Mouse (Mus musculus) lung, embryonic 15.5 days (tissue): Measurements from ENCODE around the gene Gm26566. TPM values are rescaled to one million over a fixed set of nuclear protein-coding genes. Genes with fewer than 3 reads are reported as not detected.
A peak's percentile ranks its signal among the peaks of the same experiment; 100 is the strongest.

Experiments used
- ATAC-seq: fragments of 200-750 bp; cut with Nextera tagmentation; 2 replicates; pipeline ENCODE4 v1.8.0; 2017; ENCODE audit warnings: moderate number of reproducible peaks, borderline replicate concordance; ENCODE audit not compliant: low FRiP score, low TSS enrichment; ENCODE audit errors: extremely low read depth
- H3K27ac ChIP-seq: fragments of 300-500 bp; sonication (generic); 2 replicates; pipeline ENCODE4 v1.5.1; 2015; ENCODE audit warnings: moderate library complexity, mild to moderate bottlenecking, inconsistent platforms
- H3K27me3 ChIP-seq: fragments of 300-500 bp; sonication (generic); 2 replicates; pipeline ENCODE4 v1.6.1; 2015; ENCODE audit warnings: inconsistent platforms
- H3K36me3 ChIP-seq: fragments of 300-500 bp; sonication (generic); 2 replicates; pipeline ENCODE4 v1.6.1; 2015; ENCODE audit warnings: inconsistent platforms
- H3K4me1 ChIP-seq: fragments of 300-500 bp; sonication (generic); 2 replicates; pipeline ENCODE4 v1.6.1; 2015; ENCODE audit warnings: inconsistent platforms
- H3K4me2 ChIP-seq: fragments of 300-500 bp; sonication (generic); 2 replicates; pipeline ENCODE4 v1.6.1; 2015; ENCODE audit warnings: inconsistent platforms, mild to moderate bottlenecking, moderate library complexity
- H3K4me3 ChIP-seq: fragments of 300-500 bp; sonication (generic); 2 replicates; pipeline ENCODE4 v1.5.1; 2015; ENCODE audit warnings: mild to moderate bottlenecking, inconsistent platforms
- H3K9ac ChIP-seq: fragments of 300-500 bp; sonication (generic); 2 replicates; pipeline ENCODE4 v1.6.1; 2015; ENCODE audit warnings: inconsistent platforms
- H3K9me3 ChIP-seq: fragments of 300-500 bp; sonication (generic); 2 replicates; pipeline ENCODE4 v1.6.1; 2016; ENCODE audit warnings: inconsistent platforms
- whole genome bisulfite sequencing: fragments of 180-500 bp; shearing (Covaris S2); methylation state at CpG from one replicate; pipeline ENCODE4 v1.1.7; 2015; 5-methylcytosine and 5-hydroxymethylcytosine counted together
- polyA plus RNA-seq: library from polyadenylated mRNA; unstranded; fragments of >200 nt; fragmentation: Nextera tagmentation; extraction: Ambion mirVana; gene quantifications from 2 replicates; pipeline ENCODE4 v1.2.1, GENCODE M21; 2015

Gene Gm26566
- polyA plus RNA-seq, 1 experiment from 2014 or later, result 1.7 TPM

GRCm38 (mm10) chr4:88698781-88699180, 22.8 kb upstream of the Gm26566 start:
- WGBS, result 77% methylated on average over 5 of the region's 5 CpGs
- H3K9ac ChIP-seq, result no peak overlapping the region
- H3K9me3 ChIP-seq, result no peaks in the 10 kb centered on the region
- H3K4me1 ChIP-seq, result no peaks in the 10 kb centered on the region
- H3K36me3 ChIP-seq, result no peaks in the 10 kb centered on the region
- no peak for ATAC-seq
- H3K4me2 ChIP-seq, result no peak overlapping the region
- no peak overlapping the region for H3K27ac ChIP-seq
- H3K4me3 ChIP-seq, result no peak overlapping the region
- no peaks in the 10 kb centered on the region; the same call in 1 of the 2 replicates for H3K27me3 ChIP-seq

GRCm38 (mm10) chr4:88699301-88699700, 22.3 kb upstream of the Gm26566 start:
- Histone ChIP-seq H3K9me3 (no peaks in the 10 kb centered on the region), H3K9ac (no peak overlapping the region), H3K4me2 (no peak overlapping the region), H3K4me1 (no peaks in the 10 kb centered on the region), H3K4me3 (no peak overlapping the region), H3K27me3 (no peaks in the 10 kb centered on the region; the same call in 1 of the 2 replicates), H3K36me3 (no peaks in the 10 kb centered on the region), H3K27ac (no peak overlapping the region)
- no peak for ATAC-seq
- 87% methylated on average over 1 of the region's 1 CpGs for WGBS

GRCm38 (mm10) chr4:88705924-88706323, 15.7 kb upstream of the Gm26566 start:
- no peak overlapping the region for H3K4me2 ChIP-seq
- no peaks in the 10 kb centered on the region for H3K9me3 ChIP-seq
- H3K27me3 ChIP-seq, result no peaks in the 10 kb centered on the region
- H3K36me3 ChIP-seq, result no peaks in the 10 kb centered on the region
- H3K4me3 ChIP-seq, result no peak overlapping the region
- WGBS, result 38% methylated on average over 3 of the region's 3 CpGs
- H3K9ac ChIP-seq, result no peak overlapping the region
- no peak for ATAC-seq
- no peak overlapping the region for H3K27ac ChIP-seq
- no peaks in the 10 kb centered on the region for H3K4me1 ChIP-seq

GRCm38 (mm10) chr4:88707128-88707826, 14.3 kb upstream of the Gm26566 start:
- Histone ChIP-seq H3K36me3 (no peaks in the 10 kb centered on the region), H3K4me2 (no peak overlapping the region), H3K9ac (no peak overlapping the region), H3K27me3 (no peaks in the 10 kb centered on the region), H3K4me1 (no peaks in the 10 kb centered on the region), H3K9me3 (no peaks in the 10 kb centered on the region), H3K4me3 (no peak overlapping the region), H3K27ac (no peak overlapping the region)
- 89% methylated on average over 1 of the region's 1 CpGs for WGBS
- no peak for ATAC-seq

GRCm38 (mm10) chr4:88714281-88714680, 7.3 kb upstream of the Gm26566 start:
- WGBS, result 64% methylated on average over 1 of the region's 1 CpGs
- H3K9ac ChIP-seq, result no peak overlapping the region
- no peak overlapping the region for H3K4me3 ChIP-seq
- H3K27ac ChIP-seq, result no peak overlapping the region
- ATAC-seq, result no peak
- peaks cover 31% of the 10 kb centered on the region for H3K36me3 ChIP-seq
- no peaks in the 10 kb centered on the region for H3K27me3 ChIP-seq
- peaks cover 14% of the 10 kb centered on the region for H3K4me1 ChIP-seq
- no peak overlapping the region for H3K4me2 ChIP-seq
- no peaks in the 10 kb centered on the region for H3K9me3 ChIP-seq

GRCm38 (mm10) chr4:88715059-88715458, 6.5 kb upstream of the Gm26566 start:
- H3K27ac ChIP-seq, result no peak overlapping the region
- H3K27me3 ChIP-seq, result no peaks in the 10 kb centered on the region
- H3K4me3 ChIP-seq, result no peak overlapping the region
- no peak overlapping the region for H3K9ac ChIP-seq
- H3K4me2 ChIP-seq, result no peak overlapping the region
- no peak for ATAC-seq
- no peaks in the 10 kb centered on the region for H3K9me3 ChIP-seq
- peaks cover 31% of the 10 kb centered on the region for H3K36me3 ChIP-seq
- peaks cover 19% of the 10 kb centered on the region for H3K4me1 ChIP-seq

GRCm38 (mm10) chr4:88718715-88719114, 2.9 kb upstream of the Gm26566 start:
- 34% methylated on average over 1 of the region's 1 CpGs for WGBS
- H3K27me3 ChIP-seq, result no peaks in the 10 kb centered on the region
- no peak for ATAC-seq

GRCm38 (mm10) chr4:88723497-88724090, 2.0 kb downstream of the Gm26566 start:
- H3K9ac ChIP-seq, result no peak overlapping the region
- H3K27me3 ChIP-seq, result no peaks in the 10 kb centered on the region
- H3K9me3 ChIP-seq, result no peaks in the 10 kb centered on the region
- H3K27ac ChIP-seq, result peak overlapping the region; percentile 97
- H3K36me3 ChIP-seq, result peaks cover 14% of the 10 kb centered on the region
- WGBS, result 51% methylated on average over 8 of the region's 8 CpGs
- no peak for ATAC-seq
- peaks cover 21% of the 10 kb centered on the region for H3K4me1 ChIP-seq
- H3K4me2 ChIP-seq, result peak overlapping the region; percentile 29
- H3K4me3 ChIP-seq, result no peak overlapping the region

More at GRCm38 (mm10) chr4:88718715-88719114, 2.9 kb upstream of the Gm26566 start:
- H3K9ac ChIP-seq, result peak overlapping the region; percentile 22; the same call in 1 of the 2 replicates
- peak overlapping the region; percentile 19; the same call in 1 of the 2 replicates for H3K27ac ChIP-seq
- H3K4me3 ChIP-seq, result peak overlapping the region; percentile 28
- H3K36me3 ChIP-seq, result peaks cover 41% of the 10 kb centered on the region
- H3K4me2 ChIP-seq, result peak overlapping the region; percentile 71
- H3K4me1 ChIP-seq, result peaks cover 31% of the 10 kb centered on the region
- H3K9me3 ChIP-seq, result no peaks in the 10 kb centered on the region

GRCm38 (mm10) chr4:88726727-88727126, 5.1 kb downstream of the Gm26566 start:
- Histone ChIP-seq H3K9me3 (no peaks in the 10 kb centered on the region), H3K36me3 (no peaks in the 10 kb centered on the region), H3K4me1 (no peaks in the 10 kb centered on the region), H3K27me3 (no peaks in the 10 kb centered on the region), H3K27ac (peak overlapping the region; percentile 44), H3K9ac (no peak overlapping the region), H3K4me2 (peak overlapping the region; percentile 16; the same call in 1 of the 2 replicates), H3K4me3 (no peak overlapping the region)
- WGBS, result 66% methylated on average over 6 of the region's 6 CpGs
- no peak for ATAC-seq

GRCm38 (mm10) chr4:88727324-88727723, 5.7 kb downstream of the Gm26566 start:
- Histone ChIP-seq H3K27ac (no peak overlapping the region), H3K4me1 (no peaks in the 10 kb centered on the region), H3K9me3 (no peaks in the 10 kb centered on the region), H3K36me3 (no peaks in the 10 kb centered on the region), H3K4me3 (no peak overlapping the region), H3K27me3 (no peaks in the 10 kb centered on the region), H3K9ac (no peak overlapping the region), H3K4me2 (peak overlapping the region; percentile 16; the same call in 1 of the 2 replicates)
- no peak for ATAC-seq
- 0% methylated on average over 1 of the region's 1 CpGs for WGBS

GRCm38 (mm10) chr4:88738480-88738879, 16.9 kb downstream of the Gm26566 start:
- no peak for ATAC-seq
- Histone ChIP-seq H3K4me3 (no peak overlapping the region), H3K27ac (no peak overlapping the region), H3K27me3 (no peaks in the 10 kb centered on the region), H3K36me3 (no peaks in the 10 kb centered on the region), H3K4me1 (peaks cover 9% of the 10 kb centered on the region), H3K9ac (no peak overlapping the region), H3K9me3 (no peaks in the 10 kb centered on the region), H3K4me2 (no peak overlapping the region)
- WGBS, result 5% methylated on average over 2 of the region's 2 CpGs

GRCm38 (mm10) chr4:88739036-88739435, 17.4 kb downstream of the Gm26566 start:
- Histone ChIP-seq H3K9me3 (no peaks in the 10 kb centered on the region), H3K36me3 (no peaks in the 10 kb centered on the region), H3K27ac (no peak overlapping the region), H3K27me3 (no peaks in the 10 kb centered on the region), H3K4me1 (peaks cover 12% of the 10 kb centered on the region), H3K4me2 (no peak overlapping the region), H3K4me3 (no peak overlapping the region), H3K9ac (no peak overlapping the region)
- no peak for ATAC-seq
- WGBS, result 81% methylated on average over 6 of the region's 6 CpGs
